Mouse (Mus musculus): Measurements from ENCODE around the gene Pef1. TPM values are rescaled to one million over a fixed set of nuclear protein-coding genes. Genes with fewer than 3 reads are reported as not detected.

Pef1 gene
- total and polyA plus RNA-seq, 3 experiments, result 31.4 to 59.3 (median 38.0) TPM

- intact Hi-C loops (cut with DNase I), result no loop called here
- H3K4me3 ChIP-seq, result no peak overlapping the region
- no peaks in the 10 kb centered on the region for H3K27me3 ChIP-seq (ENCODE audit: control insufficient read depth, insufficient read depth, low read length)
- TF ChIP-seq EP300 (IDR thresholded peaks at IDR 0.05; ENCODE audit: insufficient read depth, low read depth, low read length) (no peak), CTCF (IDR thresholded peaks at IDR 0.05) (no peak)
- WGBS, result 69% methylated on average over 7 of the region's 7 CpGs
- H3K79me2 ChIP-seq (replicated peaks; ENCODE audit: control insufficient read depth, insufficient read depth, low read length), result no peaks in the 10 kb centered on the region
- no peaks in the 10 kb centered on the region for H3K36me3 ChIP-seq (ENCODE audit: control insufficient read depth, insufficient read depth, low read length)
- H3K4me1 ChIP-seq (ENCODE audit: control insufficient read depth, insufficient read depth, low read length), result peaks cover 22% of the 10 kb centered on the region
- no peak for DNase-seq
- H3K27ac ChIP-seq, result peak overlapping the region; percentile 61
- H3K9ac ChIP-seq (ENCODE audit: low read depth, low read length), result no peak overlapping the region
Observed at GRCm38 (mm10) chr4:130177536-130177935, 75.2 kb downstream of the Pef1 start.

Other genes with a start within 250 kb of the Pef1 start
- under 1 TPM in 1 of 2 experiments, not detected in 1; 0.07 TPM for gene Spocd1, start 173.3 kb upstream of the Pef1 start, total RNA-seq (2021)
- gene Spocd1, start 173.3 kb upstream of the Pef1 start, polyA plus RNA-seq (2012; rRNA removed), result not detected in 2 replicates
- gene Adgrb2, start 117.7 kb upstream of the Pef1 start, total RNA-seq (2021), result 1 to 10 TPM; 1.8 to 2.0 TPM
- gene Adgrb2, start 117.7 kb upstream of the Pef1 start, polyA plus RNA-seq (2012; rRNA removed), result 2.5 and 4.8 TPM in 2 replicates
- gene Col16a1, start 54.7 kb upstream of the Pef1 start, total RNA-seq (2021), result 1 to 10 TPM; 5.0 to 5.5 TPM
- gene Col16a1, start 54.7 kb upstream of the Pef1 start, polyA plus RNA-seq (2012; rRNA removed), result 7.2 and 8.4 TPM in 2 replicates
- gene Hcrtr1, start 36.8 kb downstream of the Pef1 start, total RNA-seq (2021), result not detected
- 0.23 and 0.27 TPM in 2 replicates for gene Hcrtr1, start 36.8 kb downstream of the Pef1 start, polyA plus RNA-seq (2012; rRNA removed)
- gene Tinagl1, start 72.6 kb downstream of the Pef1 start, total RNA-seq (2021), result 10 to 100 TPM; 56.4 to 68.6 TPM
- gene Tinagl1, start 72.6 kb downstream of the Pef1 start, polyA plus RNA-seq (2012; rRNA removed), result 61.9 and 84.0 TPM in 2 replicates
- gene Gm853, start 119.8 kb downstream of the Pef1 start, total RNA-seq (2021), result not detected
- not detected in 2 replicates for gene Gm853, start 119.8 kb downstream of the Pef1 start, polyA plus RNA-seq (2012; rRNA removed)
- 1 to 10 TPM; 1.8 to 2.8 TPM for gene Serinc2, start 176.6 kb downstream of the Pef1 start, total RNA-seq (2021)
- 1.4 and 1.8 TPM in 2 replicates for gene Serinc2, start 176.6 kb downstream of the Pef1 start, polyA plus RNA-seq (2012; rRNA removed)
- 1,000 to 10,000 TPM; 5,566 to 6,234 TPM for gene Fabp3, start 206.0 kb downstream of the Pef1 start, total RNA-seq (2021)
- 6,657 and 8,958 TPM in 2 replicates for gene Fabp3, start 206.0 kb downstream of the Pef1 start, polyA plus RNA-seq (2012; rRNA removed)
- not detected for gene Gm10570, start 206.1 kb downstream of the Pef1 start, total RNA-seq (2021)
- 0.27 and 0.73 TPM in 2 replicates for gene Gm10570, start 206.1 kb downstream of the Pef1 start, polyA plus RNA-seq (2012; rRNA removed)